Mouse (Mus musculus) midbrain, embryonic 10.5 days (tissue): Measurements from ENCODE around the gene Wwc2. TPM values are rescaled to one million over a fixed set of nuclear protein-coding genes. Genes with fewer than 3 reads are reported as not detected.

Source experiments
- DNase-seq: peaks from one replicate; pipeline ENCODE4 v3.0.0-alpha.2; 2017; ENCODE audit warnings: low spot score
- H3K27ac ChIP-seq: fragments of 300-500 bp; sonication (generic); replicated peaks from 2 replicates; pipeline ENCODE4 v1.5.1; 2016; ENCODE audit warnings: mild to moderate bottlenecking
- H3K27me3 ChIP-seq: fragments of 300-500 bp; sonication (generic); 2 replicates; pipeline ENCODE4 v1.6.1; 2016; ENCODE audit warnings: low read depth, mild to moderate bottlenecking; ENCODE audit not compliant: poor library complexity, severe bottlenecking
- H3K36me3 ChIP-seq: fragments of 300-500 bp; sonication (generic); 2 replicates; pipeline ENCODE4 v1.6.1; 2016; ENCODE audit warnings: mild to moderate bottlenecking, moderate library complexity
- H3K4me1 ChIP-seq: fragments of 300-500 bp; sonication (generic); 2 replicates; pipeline ENCODE4 v1.6.1; 2016
- H3K4me3 ChIP-seq: fragments of 300-500 bp; sonication (generic); 2 replicates; pipeline ENCODE4 v1.5.1; 2016; ENCODE audit warnings: mild to moderate bottlenecking, moderate library complexity
- H3K9me3 ChIP-seq: fragments of 300-500 bp; sonication (generic); replicated peaks from 2 replicates; pipeline ENCODE4 v1.6.1; 2016; ENCODE audit warnings: mild to moderate bottlenecking
- WGBS: fragments of 180-500 bp; shearing (Covaris S2); methylation state at CpG from one replicate; pipeline ENCODE4 v1.1.7; 2016; 5-methylcytosine and 5-hydroxymethylcytosine counted together
- polyA plus RNA-seq: library from polyadenylated mRNA; unstranded; fragments of >200 nt; fragmentation: Nextera tagmentation; extraction: Ambion mirVana; gene quantifications from 2 replicates; pipeline ENCODE4 v1.2.1, GENCODE M21; 2016

The Wwc2 gene
- polyA plus RNA-seq, 1 experiment from 2014 or later = 7.1 TPM

- DNase-seq = no peak
- no peaks in the 10 kb centered on the region for H3K27me3 ChIP-seq
- WGBS = 84% methylated on average over 8 of the region's 8 CpGs
These were observed 18.2 kb upstream of the Wwc2 start for GRCm38 (mm10) chr8:48008936-48009335.

GRCm38 (mm10) chr8:48006869-48007268 is 16.1 kb upstream of the Wwc2 start:
- 94% methylated on average over 4 of the region's 4 CpGs for WGBS
- no peaks in the 10 kb centered on the region for H3K36me3 ChIP-seq
- no peak for DNase-seq
- no peaks in the 10 kb centered on the region for H3K4me1 ChIP-seq
- no peak overlapping the region for H3K27ac ChIP-seq
- H3K9me3 ChIP-seq = no peaks in the 10 kb centered on the region
- H3K4me3 ChIP-seq = no peak overlapping the region
- H3K27me3 ChIP-seq = no peaks in the 10 kb centered on the region

More at GRCm38 (mm10) chr8:48008936-48009335, 18.2 kb upstream of the Wwc2 start:
- Histone ChIP-seq H3K36me3 (no peaks in the 10 kb centered on the region), H3K9me3 (no peaks in the 10 kb centered on the region), H3K27ac (no peak overlapping the region), H3K4me3 (no peak overlapping the region), H3K4me1 (no peaks in the 10 kb centered on the region)

GRCm38 (mm10) chr8:48002551-48002950 is 11.8 kb upstream of the Wwc2 start:
- Histone ChIP-seq H3K9me3 (no peaks in the 10 kb centered on the region), H3K36me3 (no peaks in the 10 kb centered on the region), H3K27ac (no peak overlapping the region), H3K27me3 (no peaks in the 10 kb centered on the region), H3K4me3 (no peak overlapping the region), H3K4me1 (no peaks in the 10 kb centered on the region)
- no peak for DNase-seq
- WGBS = 90% methylated on average over 8 of the region's 8 CpGs

- H3K27ac ChIP-seq = no peak overlapping the region
- no peak overlapping the region for H3K4me3 ChIP-seq
- no peaks in the 10 kb centered on the region for H3K36me3 ChIP-seq
- no peaks in the 10 kb centered on the region for H3K9me3 ChIP-seq
- no peaks in the 10 kb centered on the region for H3K4me1 ChIP-seq
- no peak for DNase-seq
- WGBS = 95% methylated on average over 6 of the region's 6 CpGs
- no peaks in the 10 kb centered on the region for H3K27me3 ChIP-seq
These were observed 10.7 kb upstream of the Wwc2 start for GRCm38 (mm10) chr8:48001395-48001794.

GRCm38 (mm10) chr8:47996712-47997111 is 6.0 kb upstream of the Wwc2 start:
- no peaks in the 10 kb centered on the region for H3K9me3 ChIP-seq
- no peaks in the 10 kb centered on the region for H3K36me3 ChIP-seq
- WGBS = 66% methylated on average over 1 of the region's 1 CpGs
- no peak for DNase-seq
- H3K4me1 ChIP-seq = peaks cover 4% of the 10 kb centered on the region
- no peak overlapping the region for H3K4me3 ChIP-seq
- H3K27ac ChIP-seq = no peak overlapping the region
- 0 out of 2 replicates have a peak, but pooled peaks cover 10% of the 10 kb centered on the region for H3K27me3 ChIP-seq

GRCm38 (mm10) chr8:47996126-47996525 is 5.4 kb upstream of the Wwc2 start:
- DNase-seq = no peak
- no peak overlapping the region for H3K4me3 ChIP-seq
- no peaks in the 10 kb centered on the region for H3K36me3 ChIP-seq
- WGBS = 93% methylated on average over 3 of the region's 3 CpGs
- H3K4me1 ChIP-seq = peaks cover 10% of the 10 kb centered on the region
- H3K27ac ChIP-seq = no peak overlapping the region
- no peaks in the 10 kb centered on the region for H3K9me3 ChIP-seq
- 0 out of 2 replicates have a peak, but pooled peaks cover 10% of the 10 kb centered on the region for H3K27me3 ChIP-seq

GRCm38 (mm10) chr8:47995391-47995790 is 4.7 kb upstream of the Wwc2 start:
- Histone ChIP-seq H3K4me1 (peaks cover 14% of the 10 kb centered on the region), H3K4me3 (no peak overlapping the region), H3K9me3 (no peaks in the 10 kb centered on the region), H3K36me3 (no peaks in the 10 kb centered on the region), H3K27me3 (0 out of 2 replicates have a peak, but pooled peaks cover 10% of the 10 kb centered on the region), H3K27ac (no peak overlapping the region)
- WGBS = 90% methylated on average over 6 of the region's 6 CpGs
- no peak for DNase-seq

- Histone ChIP-seq H3K36me3 (no peaks in the 10 kb centered on the region), H3K27ac (no peak overlapping the region), H3K9me3 (no peaks in the 10 kb centered on the region), H3K4me3 (no peak overlapping the region), H3K27me3 (0 out of 2 replicates have a peak, but pooled peaks cover 10% of the 10 kb centered on the region), H3K4me1 (peaks cover 18% of the 10 kb centered on the region)
- 73% methylated on average over 25 of the region's 25 CpGs for WGBS
- DNase-seq = no peak
These were observed 4.0 kb upstream of the Wwc2 start for GRCm38 (mm10) chr8:47994618-47995274.

GRCm38 (mm10) chr8:47990386-47990772 is 345 bp downstream of the Wwc2 start:
- H3K27me3 ChIP-seq = peaks cover 10% of the 10 kb centered on the region; the same call in 1 of the 2 replicates
- peak overlapping the region; percentile 73 for H3K4me3 ChIP-seq
- peak overlapping the region; percentile 94 for H3K27ac ChIP-seq
- H3K4me1 ChIP-seq = peaks cover 53% of the 10 kb centered on the region
- no peaks in the 10 kb centered on the region for H3K36me3 ChIP-seq
- DNase-seq = peak; percentile 98
- WGBS = 2% methylated on average over 41 of the region's 45 CpGs
- no peaks in the 10 kb centered on the region for H3K9me3 ChIP-seq

- WGBS = 1% methylated on average over 66 of the region's 66 CpGs
- Histone ChIP-seq H3K27me3 (peaks cover 10% of the 10 kb centered on the region; the same call in 1 of the 2 replicates), H3K4me3 (peak overlapping the region; percentile 73), H3K36me3 (no peaks in the 10 kb centered on the region), H3K27ac (peak overlapping the region; percentile 94), H3K9me3 (no peaks in the 10 kb centered on the region), H3K4me1 (peaks cover 57% of the 10 kb centered on the region)
- no peak for DNase-seq
These were observed 904 bp downstream of the Wwc2 start for GRCm38 (mm10) chr8:47989655-47990385.

GRCm38 (mm10) chr8:47989211-47989610 is 1.5 kb downstream of the Wwc2 start:
- Histone ChIP-seq H3K4me3 (peak overlapping the region; percentile 73), H3K4me1 (peaks cover 57% of the 10 kb centered on the region), H3K27ac (peak overlapping the region; percentile 94), H3K9me3 (no peaks in the 10 kb centered on the region), H3K36me3 (no peaks in the 10 kb centered on the region), H3K27me3 (peaks cover 10% of the 10 kb centered on the region; the same call in 1 of the 2 replicates)
- no peak for DNase-seq
- 18% methylated on average over 8 of the region's 8 CpGs for WGBS

- Histone ChIP-seq H3K4me1 (peaks cover 57% of the 10 kb centered on the region), H3K36me3 (no peaks in the 10 kb centered on the region), H3K27ac (no peak overlapping the region), H3K4me3 (no peak overlapping the region), H3K27me3 (peaks cover 10% of the 10 kb centered on the region; the same call in 1 of the 2 replicates), H3K9me3 (no peaks in the 10 kb centered on the region)
- WGBS = 90% methylated on average over 15 of the region's 15 CpGs
- DNase-seq = no peak
These were observed 2.6 kb downstream of the Wwc2 start for GRCm38 (mm10) chr8:47988111-47988510.

GRCm38 (mm10) chr8:47985644-47986043 is 5.1 kb downstream of the Wwc2 start:
- no peak overlapping the region for H3K27ac ChIP-seq
- WGBS = 76% methylated on average over 10 of the region's 10 CpGs
- H3K4me1 ChIP-seq = peaks cover 45% of the 10 kb centered on the region
- H3K9me3 ChIP-seq = no peaks in the 10 kb centered on the region
- no peak overlapping the region for H3K4me3 ChIP-seq
- no peaks in the 10 kb centered on the region; the same call in 1 of the 2 replicates for H3K27me3 ChIP-seq
- no peaks in the 10 kb centered on the region for H3K36me3 ChIP-seq
- no peak for DNase-seq
